Mouse (Mus musculus) ES-Bruce4 (cell line): ENCODE results near the gene Chtop.

Experiments
- CTCF ChIP-seq: IDR thresholded peaks from one replicate; pipeline ENCODE4 v1.8.1; 2011; ENCODE audit warnings: low read depth, low read length
- EP300 ChIP-seq: IDR thresholded peaks from 2 replicates; pipeline ENCODE4 v1.6.1; 2011; ENCODE audit warnings: low read depth, low read length; ENCODE audit not compliant: insufficient read depth
- POLR2A ChIP-seq: IDR thresholded peaks from one replicate; pipeline ENCODE4 v1.8.1; 2011; ENCODE audit warnings: low read length; ENCODE audit not compliant: insufficient read depth

- TF ChIP-seq CTCF (no peak), POLR2A (no peak), EP300 (no peak)
These were observed 11.7 kb downstream of the Chtop start for GRCm38 (mm10) chr3:90497597-90497996.
